Mouse (Mus musculus): Measurements from ENCODE around the gene Pomt1. TPM values are rescaled to one million over a fixed set of nuclear protein-coding genes. Genes with fewer than 3 reads are reported as not detected.

Gene Pomt1
- polyA plus RNA-seq (2015; fragmentation: Nextera tagmentation; extraction: Ambion mirVana) = 32.6 and 34.1 TPM in 2 replicates

- Histone ChIP-seq H3K4me2 (ENCODE audit: low read length) (peak within 1 kb of the TSS; percentile 88), H3K27me3 (replicated peaks; ENCODE audit: control insufficient read depth, insufficient read depth, low read length) (no peaks in the 10 kb centered on the region), H3K9ac (ENCODE audit: low read depth, low read length) (peak within 1 kb of the TSS; percentile 77), H3K4me1 (ENCODE audit: control insufficient read depth, insufficient read depth, low read depth, low read length) (peaks cover 21% of the 10 kb centered on the region), H3K4me3 (ENCODE audit: low read length) (peak within 1 kb of the TSS; percentile 67), H3K27ac (ENCODE audit: low read depth, low read length) (peak within 1 kb of the TSS; percentile 85), H3K9me3 (ENCODE audit: control insufficient read depth, low read length) (no peaks in the 10 kb centered on the region), H3K36me3 (ENCODE audit: control insufficient read depth, insufficient read depth, low read length) (peaks cover 27% of the 10 kb centered on the region)
- under 1% methylated on average over 54 of the region's 54 CpGs for WGBS
- ATAC-seq = peak; percentile 94
These were observed at the start of gene Pomt1 for GRCm38 (mm10) chr2:32235886-32236759. Gene Pomt1, plus strand, starts transcription at chr2:32236590.

- no peak overlapping the region; the same call in 1 of the 2 replicates for H3K9ac ChIP-seq (ENCODE audit: low read depth, low read length)
- no peak overlapping the region for H3K4me3 ChIP-seq (ENCODE audit: low read length)
- H3K4me1 ChIP-seq (ENCODE audit: control insufficient read depth, insufficient read depth, low read depth, low read length) = peaks cover 12% of the 10 kb centered on the region
- 0 out of 2 replicates have a peak overlapping the region, but pooled peaks have one; percentile 7 for H3K27ac ChIP-seq (ENCODE audit: low read depth, low read length)
- no peaks in the 10 kb centered on the region for H3K27me3 ChIP-seq (replicated peaks; ENCODE audit: control insufficient read depth, insufficient read depth, low read length)
- ATAC-seq = no peak
- peaks cover 28% of the 10 kb centered on the region for H3K36me3 ChIP-seq (ENCODE audit: control insufficient read depth, insufficient read depth, low read length)
- WGBS = 86% methylated on average over 13 of the region's 13 CpGs
- no peaks in the 10 kb centered on the region for H3K9me3 ChIP-seq (ENCODE audit: control insufficient read depth, low read length)
- no peak overlapping the region for H3K4me2 ChIP-seq (ENCODE audit: low read length)
These were observed 49.3 kb upstream of the Pomt1 start for GRCm38 (mm10) chr2:32187019-32187551.

- Histone ChIP-seq H3K27me3 (replicated peaks; ENCODE audit: control insufficient read depth, insufficient read depth, low read length) (no peaks in the 10 kb centered on the region), H3K27ac (ENCODE audit: low read depth, low read length) (no peak overlapping the region), H3K9me3 (ENCODE audit: control insufficient read depth, low read length) (no peaks in the 10 kb centered on the region), H3K4me2 (ENCODE audit: low read length) (no peak overlapping the region), H3K4me3 (ENCODE audit: low read length) (no peak overlapping the region), H3K4me1 (ENCODE audit: control insufficient read depth, insufficient read depth, low read depth, low read length) (peaks cover 9% of the 10 kb centered on the region), H3K9ac (ENCODE audit: low read depth, low read length) (no peak overlapping the region), H3K36me3 (ENCODE audit: control insufficient read depth, insufficient read depth, low read length) (peaks cover 33% of the 10 kb centered on the region)
- no peak for ATAC-seq
- 87% methylated on average over 7 of the region's 7 CpGs for WGBS
These were observed 48.7 kb upstream of the Pomt1 start for GRCm38 (mm10) chr2:32187649-32188048.

- ATAC-seq = no peak
- no peak overlapping the region for H3K27ac ChIP-seq (ENCODE audit: low read depth, low read length)
- no peak overlapping the region for H3K4me3 ChIP-seq (ENCODE audit: low read length)
- H3K4me2 ChIP-seq (ENCODE audit: low read length) = no peak overlapping the region
- H3K36me3 ChIP-seq (ENCODE audit: control insufficient read depth, insufficient read depth, low read length) = peaks cover 37% of the 10 kb centered on the region
- no peak overlapping the region for H3K9ac ChIP-seq (ENCODE audit: low read depth, low read length)
- H3K4me1 ChIP-seq (ENCODE audit: control insufficient read depth, insufficient read depth, low read depth, low read length) = no peaks in the 10 kb centered on the region
- H3K9me3 ChIP-seq (ENCODE audit: control insufficient read depth, low read length) = no peaks in the 10 kb centered on the region
- H3K27me3 ChIP-seq (replicated peaks; ENCODE audit: control insufficient read depth, insufficient read depth, low read length) = no peaks in the 10 kb centered on the region
- WGBS = 85% methylated on average over 5 of the region's 5 CpGs
These were observed 47.2 kb upstream of the Pomt1 start for GRCm38 (mm10) chr2:32189060-32189681.

GRCm38 (mm10) chr2:32190620-32191019 is 45.8 kb upstream of the Pomt1 start:
- Histone ChIP-seq H3K27me3 (replicated peaks; ENCODE audit: control insufficient read depth, insufficient read depth, low read length) (no peaks in the 10 kb centered on the region), H3K27ac (ENCODE audit: low read depth, low read length) (no peak overlapping the region), H3K4me1 (ENCODE audit: control insufficient read depth, insufficient read depth, low read depth, low read length) (no peaks in the 10 kb centered on the region), H3K4me2 (ENCODE audit: low read length) (no peak overlapping the region), H3K4me3 (ENCODE audit: low read length) (no peak overlapping the region), H3K9me3 (ENCODE audit: control insufficient read depth, low read length) (no peaks in the 10 kb centered on the region), H3K9ac (ENCODE audit: low read depth, low read length) (no peak overlapping the region), H3K36me3 (ENCODE audit: control insufficient read depth, insufficient read depth, low read length) (peaks cover 42% of the 10 kb centered on the region)
- 78% methylated on average over 1 of the region's 1 CpGs for WGBS
- ATAC-seq = no peak

GRCm38 (mm10) chr2:32191872-32192507 is 44.4 kb upstream of the Pomt1 start:
- Histone ChIP-seq H3K4me1 (ENCODE audit: control insufficient read depth, insufficient read depth, low read depth, low read length) (no peaks in the 10 kb centered on the region), H3K27ac (ENCODE audit: low read depth, low read length) (no peak overlapping the region), H3K9me3 (ENCODE audit: control insufficient read depth, low read length) (no peaks in the 10 kb centered on the region), H3K9ac (ENCODE audit: low read depth, low read length) (no peak overlapping the region; the same call in 1 of the 2 replicates), H3K36me3 (ENCODE audit: control insufficient read depth, insufficient read depth, low read length) (peaks cover 51% of the 10 kb centered on the region), H3K27me3 (replicated peaks; ENCODE audit: control insufficient read depth, insufficient read depth, low read length) (no peaks in the 10 kb centered on the region), H3K4me3 (ENCODE audit: low read length) (no peak overlapping the region), H3K4me2 (ENCODE audit: low read length) (no peak overlapping the region)
- WGBS = 82% methylated on average over 17 of the region's 18 CpGs
- no peak for ATAC-seq

- Histone ChIP-seq H3K27me3 (replicated peaks; ENCODE audit: control insufficient read depth, insufficient read depth, low read length) (no peaks in the 10 kb centered on the region), H3K36me3 (ENCODE audit: control insufficient read depth, insufficient read depth, low read length) (peaks cover 66% of the 10 kb centered on the region), H3K9ac (ENCODE audit: low read depth, low read length) (no peak overlapping the region), H3K27ac (ENCODE audit: low read depth, low read length) (no peak overlapping the region), H3K9me3 (ENCODE audit: control insufficient read depth, low read length) (no peaks in the 10 kb centered on the region), H3K4me1 (ENCODE audit: control insufficient read depth, insufficient read depth, low read depth, low read length) (no peaks in the 10 kb centered on the region), H3K4me2 (ENCODE audit: low read length) (no peak overlapping the region), H3K4me3 (ENCODE audit: low read length) (no peak overlapping the region)
- WGBS = 61% methylated on average over 11 of the region's 11 CpGs
- ATAC-seq = no peak
These were observed 37.4 kb upstream of the Pomt1 start for GRCm38 (mm10) chr2:32198977-32199376.

- H3K9me3 ChIP-seq (ENCODE audit: control insufficient read depth, low read length) = no peaks in the 10 kb centered on the region
- H3K9ac ChIP-seq (ENCODE audit: low read depth, low read length) = no peak overlapping the region
- no peak for ATAC-seq
- H3K36me3 ChIP-seq (ENCODE audit: control insufficient read depth, insufficient read depth, low read length) = peaks cover 61% of the 10 kb centered on the region
- no peaks in the 10 kb centered on the region for H3K27me3 ChIP-seq (replicated peaks; ENCODE audit: control insufficient read depth, insufficient read depth, low read length)
- no peak overlapping the region for H3K4me3 ChIP-seq (ENCODE audit: low read length)
- WGBS = 77% methylated on average over 4 of the region's 4 CpGs
- no peak overlapping the region for H3K27ac ChIP-seq (ENCODE audit: low read depth, low read length)
- H3K4me1 ChIP-seq (ENCODE audit: control insufficient read depth, insufficient read depth, low read depth, low read length) = no peaks in the 10 kb centered on the region
- no peak overlapping the region for H3K4me2 ChIP-seq (ENCODE audit: low read length)
These were observed 36.4 kb upstream of the Pomt1 start for GRCm38 (mm10) chr2:32200033-32200432.

Data from hindbrain, embryonic 16.5 days (tissue).